Mouse (Mus musculus) embryo, embryonic 10.5 days (tissue): ENCODE results near the gene Egfr.

Experiments
- DNase-seq: peaks from one replicate; pipeline ENCODE4 v3.0.0-alpha.2; 2015; ENCODE audit warnings: low spot score

Gene Egfr

GRCm38 (mm10) chr11:16900182-16900581 lies 148.2 kb downstream of the Egfr start:
- DNase-seq = no peak

GRCm38 (mm10) chr11:16900653-16901416 lies 148.8 kb downstream of the Egfr start:
- no peak for DNase-seq

GRCm38 (mm10) chr11:16904302-16905011 lies 152.5 kb downstream of the Egfr start:
- peak; percentile 10 for DNase-seq

GRCm38 (mm10) chr11:16905012-16905332 lies 153.0 kb downstream of the Egfr start:
- DNase-seq = no peak

GRCm38 (mm10) chr11:16906530-16906929 lies 154.5 kb downstream of the Egfr start:
- DNase-seq = no peak

- no peak for DNase-seq
These were observed 155.6 kb downstream of the Egfr start for GRCm38 (mm10) chr11:16907517-16908129.

- no peak for DNase-seq
These were observed 162.8 kb downstream of the Egfr start for GRCm38 (mm10) chr11:16914756-16915155.

- no peak for DNase-seq
These were observed 163.8 kb downstream of the Egfr start for GRCm38 (mm10) chr11:16915850-16916249.

GRCm38 (mm10) chr11:16917512-16917911 lies 165.5 kb downstream of the Egfr start:
- DNase-seq = no peak

- no peak for DNase-seq
These were observed 180.2 kb downstream of the Egfr start for GRCm38 (mm10) chr11:16932159-16932558.

- no peak for DNase-seq
These were observed 183.7 kb downstream of the Egfr start for GRCm38 (mm10) chr11:16935577-16936236.

GRCm38 (mm10) chr11:16941103-16941793 lies 189.2 kb downstream of the Egfr start:
- DNase-seq = peak; percentile 35

GRCm38 (mm10) chr11:16941973-16942452 lies 190.0 kb downstream of the Egfr start:
- no peak for DNase-seq

GRCm38 (mm10) chr11:16943016-16943415 lies 191.0 kb downstream of the Egfr start:
- no peak for DNase-seq

GRCm38 (mm10) chr11:16948756-16949155 lies 196.8 kb downstream of the Egfr start:
- DNase-seq = peak; percentile 61

GRCm38 (mm10) chr11:16950226-16950975 lies 198.4 kb downstream of the Egfr start:
- no peak for DNase-seq

- peak; percentile 99 for DNase-seq
These were observed 199.2 kb downstream of the Egfr start, which contains the start of gene Fbxo48 for GRCm38 (mm10) chr11:16950976-16951760. Gene Fbxo48 (plus strand): TSS chr11:16951375.

GRCm38 (mm10) chr11:16951761-16952010 lies 199.7 kb downstream of the Egfr start:
- DNase-seq = no peak

GRCm38 (mm10) chr11:16956115-16956862 lies 204.3 kb downstream of the Egfr start:
- DNase-seq = no peak

GRCm38 (mm10) chr11:16957030-16957429 lies 205.0 kb downstream of the Egfr start:
- DNase-seq = no peak
